16 mouse cellular contexts compared by ENCODE assay signal in genomic region chr15:100260351-100260750, GRCm38 (mm10). TPM values are rescaled to one million over a fixed set of nuclear protein-coding genes. Genes with fewer than 3 reads are reported as not detected.
"Had no signal": no experiment of that assay in that cellular context is flagged by ENCODE, and none has a peak within 500 bp of the region (broad histone marks: within the 10 kb centered on the region; RNA-seq: fewer than 3 reads in every experiment).

No protein-coding gene starts in this region.

RNA-seq across cellular contexts. Expression of gene Tmprss12, which starts 20.3 kb away (rescaled TPM):
- total RNA-seq: heart, postnatal 10 days; heart, postnatal 14 days; heart, postnatal 25 days; heart, postnatal 36 days; heart, postnatal 4 days; hematopoietic stem cell, adult 5-6 weeks; hindbrain, postnatal 0 days; layer of hippocampus, adult 18-20 months; layer of hippocampus, adult 2 months; layer of hippocampus, adult 8-10 months; layer of hippocampus, postnatal 10 days; layer of hippocampus, postnatal 14 days; layer of hippocampus, postnatal 25 days; layer of hippocampus, postnatal 36 days; left cerebral cortex, adult 18-20 months; left cerebral cortex, adult 2 months had no signal
